Mouse (Mus musculus) large intestine, adult 2 months (tissue): ENCODE data around the gene Elf3. TPM values are rescaled to one million over a fixed set of nuclear protein-coding genes. Genes with fewer than 3 reads are reported as not detected.

Experiments
- DNase-seq: peaks from one replicate; pipeline ENCODE4 v3.0.0-alpha.2; 2012; ENCODE audit warnings: low read depth, low spot score
- WGBS: fragments of 180-500 bp; shearing (Covaris S2); methylation state at CpG from one replicate; pipeline ENCODE4 v1.1.7; 2018; 5-methylcytosine and 5-hydroxymethylcytosine counted together
- polyA plus RNA-seq: library from polyadenylated mRNA; depleted of rRNA; stranded (reverse); fragments of >200 nt; gene quantifications from 2 replicates; pipeline ENCODE4 v1.2.3, GENCODE M21; 2012; rRNA removed

Gene Elf3
- polyA plus RNA-seq = 304 and 322 TPM in 2 replicates

DNA sequence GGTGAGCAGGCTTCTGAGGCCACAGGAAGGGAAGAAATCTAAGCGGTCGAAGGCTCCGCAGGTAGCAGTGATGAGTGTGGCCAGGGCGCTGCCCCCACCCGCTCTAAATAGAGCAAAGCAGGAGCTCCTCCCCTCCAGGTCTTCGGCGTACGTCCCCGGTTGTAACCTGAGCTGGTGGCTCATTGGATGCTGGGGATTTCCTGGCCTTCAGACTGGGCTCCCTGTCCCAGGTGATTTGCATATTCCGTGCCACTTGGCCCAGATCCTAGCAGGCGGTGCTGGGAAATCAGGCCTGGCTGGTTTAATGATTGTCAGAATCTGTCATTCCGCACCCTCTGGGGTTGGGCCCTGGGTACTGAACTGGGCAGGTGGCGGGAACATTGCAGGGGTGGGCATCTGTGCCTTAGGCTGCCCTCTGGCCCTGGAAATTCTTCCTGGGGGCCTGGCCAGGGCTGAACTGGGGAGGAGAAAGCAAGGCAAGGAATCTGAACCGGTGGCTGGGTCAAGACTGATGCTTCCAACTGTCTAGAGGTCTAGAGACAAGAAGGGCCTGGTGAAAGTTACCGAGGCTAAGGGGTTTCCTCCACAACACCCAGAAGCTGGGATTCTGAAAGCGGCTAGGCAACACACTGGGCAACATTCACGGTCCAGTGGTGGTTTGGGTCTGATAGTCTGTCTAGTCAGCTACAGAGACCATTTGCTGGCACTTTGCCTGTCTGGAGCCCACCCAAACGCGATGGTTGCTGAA, at the start of gene Elf3:
TSS of gene Elf3 (minus strand) at position 189 of the 748 bp plus-strand sequence.
- 25% methylated on average over 19 of the region's 19 CpGs for WGBS
- peak; percentile 99 for DNase-seq

GRCm38 (mm10) chr1:135290908-135291307, 32.5 kb upstream of the Elf3 start:
- 74% methylated on average over 5 of the region's 5 CpGs for WGBS
- no peak for DNase-seq

- 73% methylated on average over 2 of the region's 2 CpGs for WGBS
- DNase-seq = no peak
Measured at GRCm38 (mm10) chr1:135286311-135286710, 27.9 kb upstream of the Elf3 start.

GRCm38 (mm10) chr1:135283826-135284291, 25.5 kb upstream of the Elf3 start, which contains the start of gene Rnpep:
TSS of gene Rnpep (minus strand) at chr1:135284084.
- DNase-seq = no peak
- under 1% methylated on average over 39 of the region's 39 CpGs for WGBS

GRCm38 (mm10) chr1:135283287-135283825, 25.0 kb upstream of the Elf3 start:
- WGBS = under 1% methylated on average over 48 of the region's 48 CpGs
- no peak for DNase-seq

DNA sequence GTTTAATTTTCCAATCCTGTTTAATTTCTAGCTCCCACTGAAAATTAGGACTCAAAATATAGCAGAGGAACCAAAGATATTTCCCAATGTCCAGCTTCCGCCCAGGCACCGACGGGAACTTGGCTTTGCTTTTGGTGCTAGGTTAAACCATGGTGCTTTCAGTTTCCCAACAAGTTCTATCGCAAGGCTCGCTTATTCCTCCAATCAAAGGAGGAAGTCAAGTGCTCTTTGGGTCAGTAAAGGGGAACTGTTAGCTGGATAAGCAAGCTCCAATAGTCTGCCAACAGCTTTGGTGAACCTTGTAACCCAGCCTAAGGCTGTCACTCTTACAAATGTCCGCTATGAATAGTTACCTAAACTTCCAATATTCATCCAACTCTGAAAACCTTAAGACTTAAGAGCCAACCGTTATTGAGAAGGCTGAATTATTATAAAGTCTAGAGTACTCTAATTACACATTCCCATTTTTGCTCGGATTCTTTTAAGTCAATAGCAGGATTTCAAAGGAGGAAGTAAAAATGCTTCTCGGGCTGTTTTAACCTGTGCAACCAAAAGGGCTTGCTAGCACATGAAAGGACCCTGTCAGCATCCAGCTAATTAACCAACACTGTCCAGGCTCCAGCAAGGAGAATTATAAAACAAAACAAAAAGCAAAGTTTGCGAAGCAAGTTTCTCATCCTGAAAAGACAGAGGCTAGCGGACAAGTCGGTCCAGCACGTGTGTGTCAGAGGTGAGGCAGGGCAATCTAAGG, 24.3 kb upstream of the Elf3 start:
- DNase-seq = peak; percentile 48
- 3% methylated on average over 13 of the region's 13 CpGs for WGBS

GRCm38 (mm10) chr1:135281841-135282240, 23.5 kb upstream of the Elf3 start:
- DNase-seq = no peak
- WGBS = 80% methylated on average over 17 of the region's 17 CpGs

- DNase-seq = peak; percentile 83
- 20% methylated on average over 9 of the region's 9 CpGs for WGBS
Measured at GRCm38 (mm10) chr1:135280646-135281045, 22.3 kb upstream of the Elf3 start.

DNA sequence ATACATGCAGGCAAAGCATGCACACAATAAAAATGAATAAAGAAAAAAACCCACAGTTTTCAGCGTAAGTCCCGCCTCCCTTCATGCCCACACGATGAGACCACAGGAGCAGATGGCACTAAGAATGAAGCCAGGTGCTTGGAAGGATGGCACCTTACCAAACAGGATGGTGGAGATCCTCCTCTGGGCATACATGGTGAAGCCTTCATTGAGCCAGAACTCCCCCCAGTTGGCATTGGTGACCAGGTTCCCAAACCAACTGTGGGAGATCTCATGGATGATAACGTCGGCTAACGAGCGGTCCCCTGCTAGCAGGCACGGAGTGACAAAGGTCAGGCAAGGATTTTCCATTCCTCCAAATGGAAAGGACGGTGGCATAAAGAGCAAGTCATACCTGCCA, 13.0 kb upstream of the Elf3 start:
- no peak for DNase-seq
- WGBS = 87% methylated on average over 9 of the region's 9 CpGs

GRCm38 (mm10) chr1:135267663-135268446, 9.5 kb upstream of the Elf3 start:
- no peak for DNase-seq
- WGBS = 77% methylated on average over 10 of the region's 10 CpGs

DNA sequence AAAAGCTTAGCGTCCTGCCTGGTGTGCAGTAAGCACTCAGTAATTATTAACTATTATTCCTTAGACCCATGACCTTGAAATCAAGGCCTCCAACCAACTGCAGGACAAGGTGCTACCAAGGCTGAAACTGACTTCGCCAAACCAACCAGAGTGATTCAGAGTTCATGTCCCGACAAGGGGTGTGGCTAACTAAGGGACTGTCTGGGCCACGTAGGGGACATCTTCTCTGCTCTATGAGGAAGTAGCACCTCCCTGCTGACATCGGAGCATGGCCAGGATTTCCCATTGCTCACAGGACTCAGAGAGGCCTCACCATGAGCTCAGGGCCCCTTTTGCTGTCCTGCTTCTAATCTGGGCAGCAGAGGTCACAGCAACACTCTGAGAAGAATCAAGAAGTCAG, 7.5 kb upstream of the Elf3 start:
- WGBS = 29% methylated on average over 5 of the region's 5 CpGs
- no peak for DNase-seq

DNA sequence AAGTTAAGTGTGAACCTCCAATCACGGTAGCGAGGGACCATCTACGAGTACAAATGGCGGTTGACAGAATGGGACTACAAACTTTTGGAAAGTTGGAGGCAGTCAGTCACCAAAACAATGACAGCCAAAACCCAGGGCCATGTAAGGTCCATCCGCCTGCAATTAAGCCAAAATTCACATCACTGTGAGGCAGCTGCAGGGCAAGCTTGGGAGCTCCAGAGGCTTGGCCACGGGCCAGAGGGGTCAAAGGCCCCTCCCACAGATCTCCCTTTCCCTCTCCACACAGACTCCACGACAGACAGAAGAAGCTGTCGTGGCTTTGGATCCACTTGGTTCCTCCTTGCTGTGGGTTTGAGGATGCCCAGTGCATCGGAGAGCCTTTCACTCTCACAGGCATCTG, 4.9 kb upstream of the Elf3 start:
- 77% methylated on average over 9 of the region's 9 CpGs for WGBS
- DNase-seq = no peak

DNA sequence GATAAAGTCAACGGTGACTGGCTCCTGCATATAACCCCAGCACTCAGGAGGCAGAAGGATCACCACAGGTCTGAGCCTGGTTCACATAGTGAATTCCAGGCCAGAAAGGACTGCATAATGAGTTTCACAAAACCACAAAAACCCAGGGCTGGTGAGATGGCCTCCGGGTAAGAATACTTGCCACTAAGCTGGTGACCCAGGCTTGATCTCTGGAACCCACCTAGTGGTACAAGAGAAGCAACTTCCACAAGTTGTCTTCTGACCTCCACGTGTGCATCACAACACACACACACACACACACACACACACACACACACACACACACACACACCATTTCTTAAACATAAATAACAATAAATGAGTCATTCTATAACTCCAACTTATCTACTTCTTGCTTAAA, 4.0 kb upstream of the Elf3 start:
- no peak for DNase-seq
- WGBS = 90% methylated on average over 3 of the region's 3 CpGs

DNA sequence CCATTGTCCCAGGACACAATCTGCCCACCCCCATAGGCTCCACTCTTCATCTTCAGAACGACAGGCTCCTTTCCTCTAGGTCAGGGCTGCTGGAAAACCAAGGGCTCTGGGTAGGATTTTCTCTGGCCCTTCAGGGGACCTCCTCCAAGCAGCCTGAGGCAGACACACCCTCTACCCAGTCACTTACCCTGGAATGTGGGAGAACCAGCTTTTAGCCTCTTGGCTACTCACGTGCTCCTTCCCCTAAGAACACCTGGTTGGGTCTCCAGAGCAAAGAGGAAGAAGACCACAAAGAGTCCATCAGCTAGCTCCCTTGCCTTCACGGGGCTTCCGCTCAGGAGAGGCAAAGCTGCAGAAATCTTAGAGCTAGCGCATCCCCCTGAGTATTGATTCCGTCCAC, 2.6 kb upstream of the Elf3 start:
- DNase-seq = no peak
- WGBS = 39% methylated on average over 6 of the region's 6 CpGs

DNA sequence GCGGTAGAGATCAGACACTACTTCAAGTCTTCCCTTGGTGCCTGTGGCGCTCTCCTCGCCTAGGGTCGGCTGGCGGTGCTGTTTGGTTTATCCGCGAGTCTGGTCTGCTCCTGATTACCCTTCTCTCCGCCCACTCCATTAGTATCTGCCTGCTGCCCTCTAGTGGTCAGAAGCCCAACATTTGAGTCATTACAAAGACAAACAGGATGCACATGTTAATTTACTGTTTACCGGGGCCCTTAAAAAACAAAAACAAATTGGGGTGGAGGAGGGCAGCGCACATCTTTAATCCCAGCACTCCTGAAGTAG, 714 bp upstream of the Elf3 start:
- DNase-seq = no peak
- WGBS = under 1% methylated on average over 10 of the region's 10 CpGs

DNA sequence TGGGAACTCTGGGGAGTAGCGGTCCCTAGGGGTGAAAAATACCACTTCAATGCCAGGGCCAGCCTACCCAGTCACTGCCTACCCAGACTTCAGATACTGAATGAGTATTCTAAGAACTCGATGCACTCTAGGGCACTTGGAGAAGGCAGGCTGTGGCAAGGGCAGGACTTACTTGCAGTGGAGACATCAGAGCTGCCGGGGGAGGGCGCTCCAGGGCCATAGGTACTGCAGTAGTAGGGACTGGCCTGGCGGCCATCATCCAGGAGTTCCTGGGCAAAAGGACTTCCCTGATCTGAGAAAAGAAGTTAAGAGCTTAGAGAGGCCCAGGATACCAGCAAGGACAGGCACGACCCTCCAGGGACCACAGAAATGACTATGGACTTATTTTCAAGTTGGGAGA, 2.1 kb downstream of the Elf3 start:
- 41% methylated on average over 6 of the region's 6 CpGs for WGBS

GRCm38 (mm10) chr1:135252854-135253253, 5.5 kb downstream of the Elf3 start:
- 24% methylated on average over 4 of the region's 4 CpGs for WGBS
- no peak for DNase-seq

More for the DNA sequence above, 2.1 kb downstream of the Elf3 start:
- no peak for DNase-seq

DNA sequence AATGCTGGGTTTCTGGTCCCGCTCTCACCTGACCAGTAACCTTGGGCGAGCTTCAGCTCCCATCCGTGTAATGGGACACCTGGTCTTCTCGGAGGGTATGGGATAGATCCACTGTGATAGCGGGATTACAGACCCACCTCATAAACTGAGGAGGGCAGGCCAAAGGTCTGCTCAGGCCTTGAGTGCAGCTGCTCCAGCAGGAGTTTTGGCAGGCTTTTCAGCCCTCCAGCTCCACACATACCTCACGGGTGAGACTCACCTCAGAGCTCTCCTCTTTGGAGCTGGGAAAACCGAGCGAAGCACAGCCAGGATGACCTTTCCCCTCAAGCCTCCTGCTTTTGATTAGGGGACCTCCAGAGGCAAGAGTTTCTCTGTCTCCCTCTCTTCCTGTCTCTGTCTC, 7.0 kb downstream of the Elf3 start:
- no peak for DNase-seq
- WGBS = 32% methylated on average over 8 of the region's 8 CpGs

DNA sequence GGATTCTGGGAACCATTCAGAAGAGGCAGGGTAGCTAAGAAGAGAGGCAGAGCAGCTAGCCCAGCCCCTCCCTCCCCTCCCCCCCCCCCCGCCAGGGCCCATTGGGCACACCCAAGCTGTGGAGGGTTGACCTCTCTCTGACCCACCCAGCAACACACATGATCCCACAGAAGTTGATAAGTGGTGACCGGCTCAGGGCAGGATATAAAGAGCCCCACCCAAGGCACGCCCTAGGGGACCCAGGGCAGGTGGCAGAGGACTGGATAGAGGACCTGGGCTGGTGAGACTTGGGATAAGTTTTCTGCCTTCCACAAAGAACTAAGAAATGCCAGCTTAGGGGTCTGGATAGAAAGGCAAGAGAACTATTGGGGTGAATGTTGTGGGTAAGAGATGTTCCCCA, 7.7 kb downstream of the Elf3 start:
- no peak for DNase-seq
- WGBS = 24% methylated on average over 3 of the region's 3 CpGs

- 5% methylated on average over 15 of the region's 15 CpGs for WGBS
- peak; percentile 93 for DNase-seq
Measured at GRCm38 (mm10) chr1:135248434-135248850, 9.9 kb downstream of the Elf3 start.
